Mouse (Mus musculus) erythroblast, embryonic 14.5 days (primary cell): ENCODE data around the gene Fbxo2. TPM values are rescaled to one million over a fixed set of nuclear protein-coding genes. Genes with fewer than 3 reads are reported as not detected.
"Not testable (repeated sequence)": the region's sequence is repeated elsewhere in the genome, so short reads cannot be mapped to it uniquely, and the experiment has no call there.

Experiments used
- H3K27me3 ChIP-seq: 2 replicates; pipeline ENCODE4 v1.6.1; 2012; ENCODE audit warnings: inconsistent platforms; ENCODE audit not compliant: control insufficient read depth
- H3K36me3 ChIP-seq: 2 replicates; pipeline ENCODE4 v1.6.1; 2012; ENCODE audit warnings: mild to moderate bottlenecking, inconsistent platforms; ENCODE audit not compliant: control insufficient read depth
- H3K4me1 ChIP-seq: 2 replicates; pipeline ENCODE4 v1.6.1; 2012; ENCODE audit warnings: inconsistent platforms; ENCODE audit not compliant: control insufficient read depth
- H3K4me3 ChIP-seq: replicated peaks from 2 replicates; pipeline ENCODE3; 2012; ENCODE audit warnings: moderate library complexity, mild to moderate bottlenecking, inconsistent platforms
- H3K9me3 ChIP-seq: 2 replicates; pipeline ENCODE4 v1.6.1; 2012; ENCODE audit warnings: low read length, inconsistent platforms, mixed read lengths; ENCODE audit not compliant: control insufficient read depth
- GATA1 ChIP-seq: IDR thresholded peaks from 2 replicates; pipeline ENCODE4 v1.6.1; 2012; ENCODE audit warnings: low read length, inconsistent platforms, mixed read lengths
- TAL1 ChIP-seq: IDR thresholded peaks from 3 replicates; pipeline ENCODE4 v1.6.1; 2012; ENCODE audit warnings: low read length, inconsistent platforms, mixed read lengths
- polyA plus RNA-seq: library from polyadenylated mRNA; stranded (reverse); fragments of >175 nt; gene quantifications from 2 replicates; pipeline ENCODE4 v1.2.3, GENCODE M21; 2012

The Fbxo2 gene
- polyA plus RNA-seq, 1 experiment, result not detected

DNA sequence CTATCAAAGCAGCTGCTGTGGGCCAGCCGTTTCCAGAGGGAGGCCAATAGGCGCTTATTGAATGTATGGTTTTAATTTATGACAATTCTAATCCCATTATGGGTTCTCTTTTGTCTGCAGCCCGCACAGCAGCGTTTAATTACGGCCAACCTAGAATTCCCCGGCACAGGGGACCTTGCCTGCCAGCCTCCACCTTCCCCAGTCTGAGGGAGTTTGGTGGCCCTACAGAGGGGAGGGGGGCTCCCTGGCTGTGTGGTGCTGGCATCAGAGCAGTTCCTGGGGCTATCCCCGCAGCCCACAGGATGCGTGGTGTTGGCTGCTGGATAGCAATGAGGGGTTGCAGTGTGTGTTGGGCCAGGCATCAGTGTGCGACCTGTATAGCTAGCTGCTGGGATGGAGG lies 24.1 kb downstream of the Fbxo2 start:
- peaks cover 6% of the 10 kb centered on the region for H3K27me3 ChIP-seq
- H3K9me3 ChIP-seq, result peaks cover 3% of the 10 kb centered on the region; the same call in 1 of the 2 replicates
- no peak overlapping the region for H3K4me3 ChIP-seq
- TF ChIP-seq GATA1 (no peak), TAL1 (no peak)
- H3K36me3 ChIP-seq, result no peaks in the 10 kb centered on the region
- peaks cover 17% of the 10 kb centered on the region for H3K4me1 ChIP-seq

DNA sequence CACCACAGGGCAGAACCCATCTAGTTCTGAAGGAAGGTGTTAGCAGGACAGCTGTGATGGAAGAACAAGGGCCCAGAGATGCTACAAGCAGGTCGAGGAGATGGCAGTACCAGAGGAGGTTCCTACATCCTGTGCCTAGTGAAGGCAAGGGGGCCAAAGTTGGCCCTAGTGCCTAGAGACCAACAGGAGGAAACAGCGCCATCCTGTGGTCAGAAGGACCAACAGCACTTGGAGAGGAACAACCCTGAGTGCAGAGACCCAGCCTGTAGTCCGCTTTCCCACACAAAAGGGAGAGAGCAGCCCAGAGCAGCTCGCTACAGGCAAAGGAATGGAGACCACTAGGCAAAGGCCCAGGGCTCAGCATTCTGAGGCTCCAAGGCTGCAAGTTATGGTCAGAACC lies 25.4 kb downstream of the Fbxo2 start:
- no peak for TF ChIP-seq GATA1
- TF ChIP-seq TAL1, result no peak
- peaks cover 11% of the 10 kb centered on the region for H3K27me3 ChIP-seq

DNA sequence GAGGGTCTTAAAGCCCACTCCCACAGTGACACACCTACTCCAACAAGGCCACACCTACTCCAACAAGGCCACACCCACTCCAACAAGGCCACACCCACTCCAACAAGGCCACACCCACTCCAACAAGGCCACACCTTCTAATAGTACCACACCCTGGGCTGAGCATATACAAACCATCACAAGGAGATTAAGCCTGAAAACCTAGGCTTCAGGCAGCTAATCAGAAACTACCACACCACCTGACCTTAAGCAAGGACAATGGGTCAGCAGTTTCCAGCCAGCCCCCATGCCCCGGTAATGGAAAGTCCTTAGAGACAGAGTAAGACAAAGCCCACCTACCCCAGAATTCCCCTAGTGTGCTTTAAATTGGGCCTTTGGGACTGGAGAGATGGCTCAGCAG lies 28.3 kb downstream of the Fbxo2 start:
- H3K9me3 ChIP-seq, H3K36me3 ChIP-seq, H3K4me3 ChIP-seq: not testable (repeated sequence)
- H3K27me3 ChIP-seq, result peaks cover 34% of the 10 kb centered on the region
- peaks cover 34% of the 10 kb centered on the region for H3K4me1 ChIP-seq

More for the DNA sequence above, 25.4 kb downstream of the Fbxo2 start:
- no peak overlapping the region for H3K4me3 ChIP-seq
- H3K4me1 ChIP-seq, result peaks cover 24% of the 10 kb centered on the region
- no peaks in the 10 kb centered on the region for H3K36me3 ChIP-seq
- H3K9me3 ChIP-seq, result peaks cover 3% of the 10 kb centered on the region; the same call in 1 of the 2 replicates

DNA sequence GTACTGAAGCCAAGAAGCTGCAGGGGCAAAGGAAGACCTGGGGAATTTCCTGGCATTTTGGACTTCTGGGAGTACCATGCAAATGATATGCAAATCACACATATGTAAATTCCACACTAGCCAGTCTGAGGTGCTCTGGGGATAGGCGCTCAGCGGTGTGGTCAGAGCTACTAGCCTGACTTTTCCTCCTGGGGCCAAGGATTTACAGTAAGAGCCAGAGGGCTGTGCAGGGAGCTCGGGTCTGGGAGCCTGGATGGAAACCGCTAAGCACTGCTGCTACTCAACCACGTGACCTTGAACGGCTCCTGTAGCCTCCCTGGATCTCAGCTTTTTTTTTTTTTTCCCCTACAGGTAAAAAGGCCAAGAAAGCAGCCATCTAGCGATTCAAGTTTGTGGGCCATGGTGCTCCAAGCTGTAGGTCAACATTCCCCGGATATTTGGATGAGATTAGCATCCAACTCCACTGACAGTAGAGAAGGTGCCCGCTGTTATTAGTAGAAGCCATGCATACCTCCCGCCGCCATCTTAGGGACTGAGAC lies 32.4 kb downstream of the Fbxo2 start:
- no peak for TF ChIP-seq TAL1
- no peak for TF ChIP-seq GATA1
- no peaks in the 10 kb centered on the region for H3K36me3 ChIP-seq
- peaks cover 51% of the 10 kb centered on the region for H3K4me1 ChIP-seq
- peaks cover 47% of the 10 kb centered on the region for H3K27me3 ChIP-seq
- no peak overlapping the region for H3K4me3 ChIP-seq
- H3K9me3 ChIP-seq, result peaks cover 3% of the 10 kb centered on the region; the same call in 1 of the 2 replicates

DNA sequence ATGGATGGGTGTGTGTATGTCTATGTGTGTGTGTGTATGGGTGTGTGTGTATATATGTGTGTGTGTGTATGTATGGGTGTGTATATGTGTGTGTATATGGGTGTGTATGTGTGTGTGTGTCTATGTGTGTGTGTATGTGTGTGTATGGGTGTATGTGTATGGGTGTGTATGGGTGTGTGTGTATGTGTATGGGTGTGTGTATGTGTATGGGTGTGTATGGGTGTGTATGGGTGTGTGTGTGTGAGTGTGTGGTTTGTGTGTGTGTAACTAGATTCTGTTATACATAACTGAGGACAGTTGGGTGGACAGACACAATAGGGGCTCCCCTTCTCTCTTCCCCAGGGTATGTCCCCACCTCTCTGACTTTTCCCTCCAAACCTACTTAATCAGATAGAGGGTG lies 34.0 kb downstream of the Fbxo2 start:
- H3K27me3 ChIP-seq, result peaks cover 62% of the 10 kb centered on the region
- H3K4me3 ChIP-seq, result no peak overlapping the region
- H3K36me3 ChIP-seq, result no peaks in the 10 kb centered on the region
- no peaks in the 10 kb centered on the region for H3K9me3 ChIP-seq
- TF ChIP-seq TAL1 (no peak), GATA1 (no peak)
- H3K4me1 ChIP-seq, result peaks cover 40% of the 10 kb centered on the region

DNA sequence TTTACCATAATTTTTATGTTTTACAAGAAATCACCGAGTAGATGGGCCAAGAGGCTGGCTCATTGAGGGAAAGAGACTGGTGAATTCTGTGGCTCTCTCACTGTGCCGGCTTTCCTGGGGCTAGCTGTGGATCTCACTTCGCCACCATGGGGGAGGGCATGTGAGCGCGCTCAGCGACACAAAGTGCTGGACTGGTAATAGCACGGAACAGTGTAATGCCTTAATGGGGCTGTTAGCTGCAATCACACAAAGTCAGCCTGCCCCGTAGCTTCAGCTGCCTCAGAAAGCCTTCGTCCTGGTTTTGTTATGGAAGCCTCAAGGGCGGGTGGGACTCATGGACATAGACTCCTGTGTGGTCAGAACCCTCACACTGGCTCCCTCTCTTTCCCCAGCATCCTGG lies 38.3 kb downstream of the Fbxo2 start:
- Histone ChIP-seq H3K4me3 (no peak overlapping the region), H3K36me3 (no peaks in the 10 kb centered on the region), H3K27me3 (peaks cover 52% of the 10 kb centered on the region), H3K9me3 (no peaks in the 10 kb centered on the region; the same call in 1 of the 2 replicates), H3K4me1 (peaks cover 54% of the 10 kb centered on the region)
- TF ChIP-seq GATA1 (no peak), TAL1 (no peak)

DNA sequence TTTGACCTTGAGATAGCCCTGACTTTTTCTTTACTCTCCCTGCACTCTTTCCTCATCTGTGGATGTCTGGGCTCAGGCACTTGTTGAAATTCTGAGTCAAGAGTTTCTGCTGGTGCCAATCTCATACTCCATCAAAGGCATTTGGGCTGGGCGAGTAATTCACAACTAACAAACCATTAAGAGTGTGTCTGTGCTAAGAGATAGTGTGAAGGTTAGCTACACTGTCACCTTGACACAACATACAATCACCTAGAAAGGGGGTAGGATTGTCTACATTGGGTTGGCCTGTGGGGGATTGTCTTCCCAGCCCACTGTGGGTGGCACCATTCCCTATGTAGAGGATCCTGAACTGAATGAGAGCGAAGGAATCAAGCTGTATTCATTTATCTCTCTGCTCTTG lies 43.1 kb downstream of the Fbxo2 start:
- Histone ChIP-seq H3K27me3 (peaks cover 29% of the 10 kb centered on the region), H3K4me1 (peaks cover 67% of the 10 kb centered on the region), H3K36me3 (no peaks in the 10 kb centered on the region), H3K9me3 (no peaks in the 10 kb centered on the region; the same call in 1 of the 2 replicates), H3K4me3 (peak overlapping the region; percentile 63)
- TF ChIP-seq GATA1, result no peak
- no peak for TF ChIP-seq TAL1

DNA sequence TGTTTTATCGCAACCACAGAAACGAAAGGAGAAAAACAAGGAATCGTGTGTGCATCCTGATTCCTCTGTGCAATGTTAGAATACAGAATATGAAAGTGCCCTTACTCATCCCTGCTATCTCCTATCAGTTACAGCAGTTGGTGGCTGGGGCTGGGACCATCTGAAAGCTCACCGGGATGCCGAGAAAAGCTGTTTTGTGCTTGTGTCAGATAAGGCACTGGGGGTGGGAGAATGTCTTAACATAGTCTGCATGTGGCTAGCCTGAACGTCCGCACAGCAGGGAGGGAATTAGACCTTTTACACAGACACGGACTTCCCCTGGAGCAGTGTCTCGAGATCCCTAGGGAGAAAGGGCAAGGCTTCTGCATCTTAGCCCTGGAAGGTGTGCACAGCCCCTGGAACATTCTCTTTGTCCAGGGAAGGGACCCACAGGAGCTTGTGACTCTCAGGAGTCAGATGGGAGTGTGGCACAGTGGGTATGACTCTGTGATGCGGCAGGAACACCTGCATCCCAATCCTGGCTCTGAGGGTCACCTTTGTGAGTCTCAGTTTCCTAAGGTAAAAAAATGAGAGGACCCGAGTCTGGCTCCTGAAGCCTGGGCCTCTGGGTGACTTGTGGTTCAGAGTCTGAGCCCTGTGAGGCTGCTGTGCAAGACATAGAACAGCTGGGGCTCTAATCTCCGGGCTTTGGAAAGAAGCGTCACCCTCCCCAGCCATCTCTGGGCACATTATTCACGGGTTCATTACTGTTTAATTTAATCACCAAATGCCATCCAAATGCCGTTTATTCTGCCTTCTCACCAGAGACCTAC lies 43.8 kb downstream of the Fbxo2 start:
- TF ChIP-seq TAL1, result peak; percentile 84
- peak; percentile 80 for TF ChIP-seq GATA1
- Histone ChIP-seq H3K27me3 (peaks cover 23% of the 10 kb centered on the region), H3K4me1 (peaks cover 67% of the 10 kb centered on the region)

DNA sequence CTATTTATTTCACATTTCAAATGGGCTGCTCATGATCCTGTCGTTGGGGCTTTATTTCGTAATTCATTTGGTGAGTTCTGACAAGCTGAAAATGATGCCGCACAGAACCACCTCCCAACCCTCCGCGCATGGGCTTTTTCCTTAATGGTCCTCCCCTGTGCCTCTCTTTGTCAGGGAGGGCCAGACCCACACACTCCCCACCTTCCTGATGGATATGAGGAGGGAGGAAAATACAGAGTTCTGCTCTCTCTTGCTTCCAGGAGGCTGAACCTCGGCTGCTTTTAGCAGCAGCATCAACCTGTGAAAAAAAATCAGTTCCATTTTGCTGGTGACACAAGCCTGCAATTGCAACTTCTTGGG lies 44.4 kb downstream of the Fbxo2 start:
- Histone ChIP-seq H3K4me3 (peak overlapping the region; percentile 63), H3K36me3 (no peaks in the 10 kb centered on the region), H3K27me3 (peaks cover 20% of the 10 kb centered on the region), H3K4me1 (peaks cover 67% of the 10 kb centered on the region), H3K9me3 (no peaks in the 10 kb centered on the region; the same call in 1 of the 2 replicates)
- TF ChIP-seq GATA1, result no peak

More for the DNA sequence above, 43.8 kb downstream of the Fbxo2 start:
- no peaks in the 10 kb centered on the region for H3K36me3 ChIP-seq
- peak overlapping the region; percentile 63 for H3K4me3 ChIP-seq
- no peaks in the 10 kb centered on the region; the same call in 1 of the 2 replicates for H3K9me3 ChIP-seq
